Mouse (Mus musculus) E14TG2a.4 (cell line): ENCODE measurements around the gene Ppcdc.

Experiments
- CTCF ChIP-seq: conservative IDR thresholded peaks from 2 replicates; pipeline ENCODE4 v1.5.1; 2014; ENCODE audit warnings: low read length
- NANOG ChIP-seq: IDR thresholded peaks from 2 replicates; pipeline ENCODE4 v1.6.1; 2014; ENCODE audit warnings: borderline replicate concordance, low read length, mixed read lengths

DNA sequence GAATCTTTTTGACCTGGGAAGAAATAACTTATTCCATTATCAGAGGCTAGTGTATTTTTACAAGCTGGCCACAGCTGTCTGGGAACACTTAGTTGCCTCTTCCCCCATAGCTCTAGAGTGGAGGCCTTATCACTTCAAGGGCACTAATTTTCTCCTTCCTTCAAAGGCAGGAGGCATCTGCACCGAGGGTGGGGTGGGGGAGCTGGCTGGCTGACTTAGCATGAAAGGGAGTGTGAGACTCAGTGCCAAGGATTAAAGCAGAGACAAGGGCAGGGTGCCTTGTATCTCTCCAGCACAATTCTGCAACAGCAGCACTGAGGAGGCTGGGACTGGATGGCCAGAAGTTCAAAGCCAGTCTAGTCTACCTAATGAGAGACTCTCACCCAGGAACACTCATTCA lies 50.8 kb downstream of the Ppcdc start:
- no peak for TF ChIP-seq CTCF
- no peak for TF ChIP-seq NANOG
